Mouse (Mus musculus) activated CD4-positive, CD25-positive, alpha-beta regulatory T cell, adult 4 months (primary cell): ENCODE measurements around the gene Cacna1a. TPM values are rescaled to one million over a fixed set of nuclear protein-coding genes. Genes with fewer than 3 reads are reported as not detected.

Source experiments
- polyA plus RNA-seq, 2 experiments: library from polyadenylated mRNA; unstranded; fragments of 100-300 nt; shearing (Covaris generic); gene quantifications; one replicate each; pipeline ENCODE4 v1.2.1; 2017

Cacna1a gene
- polyA plus RNA-seq, 2 experiments from 2014 or later = 5.8 to 10.5 TPM

Other genes starting within 250 kb of the Cacna1a start
- gene Cc2d1a, start 240.5 kb upstream of the Cacna1a start, polyA plus RNA-seq = 10 to 100 TPM; 14.9 to 16.0 TPM
- gene 4930432K21Rik, start 240.4 kb upstream of the Cacna1a start, polyA plus RNA-seq = 1 to 10 TPM in 1 of 2 experiments, under 1 TPM in 1; 0.40 to 1.2 TPM
- 1 to 10 TPM in 1 of 2 experiments, not detected in 1; 1.1 TPM for gene Nanos3, start 203.2 kb upstream of the Cacna1a start, polyA plus RNA-seq
- gene Zswim4, start 151.4 kb upstream of the Cacna1a start, polyA plus RNA-seq = 1 to 10 TPM; 3.1 to 5.5 TPM
- 100 to 1,000 TPM; 382 to 385 TPM for gene D8Ertd738e, start 138.7 kb upstream of the Cacna1a start, polyA plus RNA-seq
- 10 to 100 TPM; 38.1 to 39.4 TPM for gene Mri1, start 131.1 kb upstream of the Cacna1a start, polyA plus RNA-seq
- gene Ccdc130, start 118.1 kb upstream of the Cacna1a start, polyA plus RNA-seq = 10 to 100 TPM; 32.2 to 45.4 TPM